Mouse (Mus musculus) spleen, postnatal 4 days (tissue): ENCODE measurements around the gene Gm45716.
"Not testable (repeated sequence)": the region's sequence is repeated elsewhere in the genome, so short reads cannot be mapped to it uniquely, and the experiment has no call there.

Experiments
- DNase-seq, 2 experiments: peaks; one replicate each; pipeline ENCODE4 v3.0.0; 2022; ENCODE audit warnings: low spot score in 2 of 2

Gene Gm45716

DNA sequence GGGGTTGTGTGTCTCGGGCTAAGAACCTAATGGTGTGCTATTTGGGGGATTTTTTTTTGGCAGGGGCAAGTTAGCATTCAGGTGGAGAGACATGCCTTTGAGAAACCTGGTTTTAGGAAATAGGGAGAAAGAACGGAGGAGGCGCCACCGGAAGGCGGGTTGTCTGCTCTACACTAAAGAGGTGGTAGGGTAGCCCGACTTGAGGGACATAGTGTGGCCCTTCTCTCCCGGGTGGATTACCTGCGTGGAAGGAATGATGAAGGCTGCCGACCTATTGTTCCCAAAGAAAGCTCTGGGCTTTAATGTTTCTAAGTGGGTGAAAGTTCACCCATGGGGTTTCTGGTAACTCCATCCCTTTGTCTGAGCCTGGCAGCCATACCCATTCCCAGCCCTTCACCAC lies 62.7 kb downstream of the Gm45716 start:
- DNase-seq = no peak

DNA sequence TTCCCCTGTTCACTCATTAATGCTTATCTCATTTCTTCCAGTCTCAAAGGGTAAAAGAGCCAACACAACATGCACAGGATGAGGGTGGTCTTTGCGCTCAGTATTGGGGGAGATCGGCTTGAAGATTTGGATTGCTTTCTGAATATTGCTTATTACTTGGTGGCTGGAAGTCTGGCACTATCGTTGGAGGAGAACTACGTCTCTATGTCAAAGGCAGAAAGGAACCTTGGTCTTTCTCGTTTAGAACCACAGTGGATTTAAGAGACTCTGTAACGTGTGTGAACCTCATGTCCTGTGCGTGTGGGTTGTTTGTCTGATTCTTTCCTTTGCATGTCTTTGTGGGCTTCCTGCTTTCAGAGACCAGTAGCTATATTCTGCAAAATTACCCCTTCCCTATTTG lies 63.2 kb downstream of the Gm45716 start:
- DNase-seq = no peak

DNA sequence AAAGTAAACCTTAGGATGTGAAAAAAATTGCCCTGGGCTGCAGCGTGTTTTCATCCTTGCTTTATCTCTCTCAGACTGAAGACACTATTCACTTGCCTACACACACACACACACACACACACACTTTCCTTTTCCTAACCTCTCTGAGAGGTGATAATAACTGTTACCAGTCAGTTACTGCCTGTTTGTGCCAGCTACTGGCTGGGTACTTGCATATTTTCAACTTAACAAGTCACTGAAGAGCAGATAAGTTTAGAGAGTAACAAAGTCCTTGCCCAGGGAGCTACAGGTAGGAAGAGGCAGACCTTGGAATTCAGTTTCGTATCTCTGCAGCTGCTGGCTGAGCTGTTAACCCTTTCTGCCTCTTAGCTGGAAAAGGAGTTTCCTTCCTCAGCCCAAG lies 64.4 kb downstream of the Gm45716 start:
- DNase-seq = no peak

DNA sequence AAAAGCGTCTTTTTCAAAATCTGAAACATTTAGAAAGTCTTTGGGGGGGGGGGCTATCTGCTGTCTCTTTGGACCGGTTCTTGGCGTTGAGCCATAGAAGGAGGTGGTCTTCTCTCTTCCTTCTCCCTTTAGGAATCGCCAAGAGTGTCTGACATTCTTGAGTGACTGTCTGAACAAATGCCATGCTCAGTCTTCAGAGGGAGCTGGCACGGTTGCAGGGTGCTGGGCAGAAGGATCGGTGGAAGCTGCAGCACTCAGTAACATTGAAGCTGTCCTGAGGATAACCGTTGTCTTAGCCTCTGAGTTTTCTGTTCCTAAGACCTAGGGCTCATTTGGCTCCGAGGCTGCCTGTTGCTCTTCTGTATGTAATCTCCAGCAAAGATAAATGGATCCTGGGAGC lies 64.9 kb downstream of the Gm45716 start:
- DNase-seq = no peak

DNA sequence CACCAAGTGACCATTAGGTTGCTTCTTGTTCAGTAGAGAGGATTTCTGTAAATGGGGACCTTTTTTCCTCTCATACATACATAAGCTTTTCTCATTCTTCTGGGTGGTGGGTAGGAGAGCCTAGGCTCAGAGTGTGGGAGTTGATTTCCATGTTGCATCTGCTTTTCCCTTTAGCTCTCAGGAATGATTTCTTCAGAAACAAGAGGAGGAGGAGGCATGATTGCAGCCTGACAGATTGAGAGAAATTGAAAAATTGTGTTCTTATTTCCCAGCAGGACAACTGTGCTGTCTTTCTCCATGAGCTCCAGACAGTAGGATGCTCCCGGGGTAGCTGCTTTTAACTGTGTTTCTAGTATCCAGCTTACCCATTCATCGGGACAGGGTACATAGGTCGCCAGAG lies 67.1 kb downstream of the Gm45716 start:
- DNase-seq = no peak

DNA sequence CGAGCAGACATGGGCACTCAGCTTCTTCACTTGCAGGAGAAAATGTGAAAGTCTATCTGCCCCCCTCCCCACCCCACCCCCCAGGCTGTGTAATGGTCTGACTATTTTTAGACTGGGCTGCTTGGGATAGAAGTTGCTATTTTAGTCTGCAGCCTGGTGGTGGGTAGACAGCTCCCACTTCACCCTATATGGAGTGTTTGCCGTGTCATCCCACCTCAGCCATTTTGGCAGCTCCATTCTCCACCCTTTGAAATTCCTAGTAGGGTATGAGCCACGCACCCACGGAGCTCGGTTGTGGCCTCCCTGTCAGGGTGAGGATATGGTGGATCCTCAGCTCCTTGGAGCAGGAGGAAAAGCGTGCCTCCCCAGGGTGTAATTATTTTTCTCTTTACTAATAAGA lies 68.2 kb downstream of the Gm45716 start:
- no peak for DNase-seq

DNA sequence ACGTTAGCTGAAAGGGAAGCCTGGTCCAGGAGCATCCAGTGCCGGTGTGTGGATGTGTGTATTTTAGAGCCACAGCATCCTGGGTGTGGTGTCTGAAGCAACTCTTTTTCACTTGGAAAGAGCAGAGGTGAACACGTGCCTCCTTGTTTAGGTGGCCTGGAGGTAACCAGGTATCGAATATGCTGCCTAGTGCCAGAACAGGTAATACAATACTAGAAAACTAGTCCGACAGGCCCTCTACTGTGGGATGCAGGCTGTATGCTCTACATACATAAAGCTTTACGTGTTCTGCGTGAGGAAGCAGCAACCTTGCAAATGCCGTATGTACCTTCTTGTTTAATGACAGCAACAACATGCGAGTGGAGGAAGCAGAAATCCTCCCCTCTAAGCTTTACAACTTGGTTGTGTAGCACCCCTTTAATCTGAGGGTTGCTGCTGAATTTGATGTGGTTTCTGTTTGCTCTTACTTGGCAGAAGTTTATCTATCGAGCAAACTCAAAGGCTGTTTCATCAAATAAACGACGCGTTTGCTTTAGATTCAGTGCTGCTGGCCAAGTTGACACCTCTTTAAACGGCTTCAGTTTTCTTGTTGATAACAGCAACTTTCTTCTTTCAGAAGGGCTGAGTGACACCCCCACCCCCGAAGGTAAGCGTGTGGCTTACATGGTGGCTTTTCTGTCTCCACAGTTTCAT lies 69.5 kb downstream of the Gm45716 start:
- DNase-seq = no peak

DNA sequence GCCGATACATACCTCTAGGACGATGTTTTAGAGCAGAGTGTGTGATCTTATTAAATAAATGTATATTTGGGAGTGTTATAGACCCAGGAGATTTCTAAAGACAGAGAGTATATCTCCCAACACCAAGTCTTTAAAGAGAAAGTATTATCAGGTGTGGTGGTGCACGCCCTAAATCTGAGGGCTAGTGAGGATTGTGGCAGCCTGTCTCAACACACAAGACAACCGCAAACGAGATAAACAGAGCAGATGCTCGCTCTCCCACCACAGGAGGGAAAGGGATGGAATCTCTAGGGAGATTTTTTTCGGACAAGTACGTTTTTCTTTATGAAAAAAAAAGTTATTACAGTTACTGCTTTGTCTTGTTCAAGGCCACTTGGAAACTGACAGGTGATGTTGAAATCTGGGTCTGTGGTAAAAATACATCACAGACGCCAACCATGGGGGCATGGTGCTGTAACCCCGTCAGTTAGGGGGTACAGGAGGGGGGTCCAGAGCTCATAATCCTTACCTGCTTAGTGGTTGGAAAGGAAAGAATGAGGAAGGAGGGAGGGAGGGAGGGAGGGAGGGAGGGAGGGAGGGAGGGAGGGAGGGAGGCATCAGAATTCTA lies 70.9 kb downstream of the Gm45716 start:
- DNase-seq = no peak

DNA sequence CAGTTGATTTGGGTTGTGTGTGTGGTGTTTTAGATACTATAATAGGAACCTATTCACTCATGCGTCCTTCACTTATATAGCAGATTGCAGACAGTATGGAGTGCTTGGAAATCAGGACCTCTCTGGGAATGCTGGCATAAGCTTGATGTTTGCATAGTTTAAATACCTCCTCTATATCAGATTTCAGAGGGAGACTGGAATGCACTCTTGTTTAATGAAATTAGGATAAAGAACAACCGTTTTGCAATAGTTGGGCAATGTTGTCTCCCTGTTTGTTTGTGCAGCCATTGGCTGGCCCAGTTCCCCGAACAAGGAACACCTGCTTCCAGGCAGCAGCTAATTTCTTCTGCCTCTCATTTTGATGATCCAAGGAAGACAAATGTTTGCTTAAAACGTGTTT lies 71.6 kb downstream of the Gm45716 start:
- DNase-seq = no peak

DNA sequence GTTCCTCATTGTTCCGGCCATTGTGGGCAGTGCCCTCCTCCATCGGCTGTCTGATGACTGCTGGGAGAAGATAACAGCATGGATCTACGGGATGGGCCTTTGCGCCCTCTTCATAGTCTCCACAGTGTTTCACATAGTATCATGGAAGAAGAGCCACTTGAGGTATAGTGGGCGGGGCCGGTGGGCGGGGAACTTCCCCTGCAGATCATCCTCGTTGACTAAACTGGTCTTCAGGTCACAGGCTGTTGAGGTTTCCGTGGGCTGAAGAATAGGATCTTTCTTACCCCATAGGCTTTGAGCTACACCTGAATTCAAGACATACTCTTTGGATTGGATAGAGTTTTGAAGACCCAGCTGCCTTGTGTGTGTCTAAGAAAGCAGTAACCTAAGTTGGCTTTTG lies 72.3 kb downstream of the Gm45716 start:
- no peak for DNase-seq

DNA sequence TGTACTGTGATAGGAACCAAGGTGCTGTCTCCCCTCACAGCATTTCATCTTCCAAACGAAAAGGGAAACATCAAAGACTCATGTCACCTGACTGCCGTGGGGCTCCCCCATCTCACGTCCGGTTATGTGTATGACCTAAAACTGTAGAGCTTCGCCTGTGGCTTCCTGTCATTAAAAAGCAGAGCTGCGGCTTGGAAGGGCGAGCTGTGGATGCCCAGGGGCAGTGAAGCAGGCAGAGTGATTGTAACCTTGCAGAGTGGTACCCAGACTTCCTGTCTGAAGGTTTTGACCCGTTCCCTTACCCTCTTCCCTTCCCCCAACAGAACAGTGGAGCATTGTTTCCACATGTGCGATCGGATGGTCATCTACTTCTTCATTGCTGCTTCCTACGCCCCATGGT lies 76.7 kb downstream of the Gm45716 start:
- DNase-seq = no peak

DNA sequence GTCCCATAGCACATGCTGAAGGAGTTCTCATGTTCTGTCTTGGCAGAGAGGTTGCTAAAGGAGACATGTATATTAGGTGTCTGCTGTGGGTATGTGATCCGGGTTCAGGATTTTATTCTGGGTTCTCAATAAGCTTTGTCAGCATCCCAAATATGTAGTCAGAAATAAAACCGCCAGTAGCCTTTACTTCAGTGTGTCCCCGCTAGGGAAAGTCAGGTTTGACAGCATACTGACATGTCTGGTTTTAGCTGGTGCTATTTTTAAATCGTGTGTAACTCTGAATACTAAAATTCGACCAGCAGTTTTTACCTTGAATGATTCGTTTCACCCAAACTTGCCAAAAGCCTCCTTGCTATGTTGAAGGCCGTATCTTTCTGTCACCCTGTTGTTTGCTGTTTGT lies 78.1 kb downstream of the Gm45716 start:
- DNase-seq = no peak

DNA sequence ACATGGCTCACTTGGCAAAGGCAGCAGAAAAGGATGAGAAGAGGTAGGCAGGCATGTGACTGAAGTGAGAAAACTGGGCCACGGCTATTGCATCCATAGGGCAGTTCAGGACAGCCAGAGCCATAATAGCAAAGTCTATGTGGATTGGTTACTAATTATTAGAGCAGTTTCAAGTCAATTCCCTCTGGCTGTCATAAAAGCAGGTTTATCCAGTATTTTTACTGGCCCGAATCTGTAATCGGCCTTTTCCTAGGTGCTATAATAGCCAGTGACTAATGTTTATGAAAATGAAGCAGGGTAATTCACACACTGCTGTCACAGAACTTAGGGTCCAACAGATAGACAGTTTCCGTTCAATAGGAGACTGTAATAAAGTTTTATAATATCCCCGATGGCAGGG lies 81.5 kb downstream of the Gm45716 start:
- no peak for DNase-seq

DNA sequence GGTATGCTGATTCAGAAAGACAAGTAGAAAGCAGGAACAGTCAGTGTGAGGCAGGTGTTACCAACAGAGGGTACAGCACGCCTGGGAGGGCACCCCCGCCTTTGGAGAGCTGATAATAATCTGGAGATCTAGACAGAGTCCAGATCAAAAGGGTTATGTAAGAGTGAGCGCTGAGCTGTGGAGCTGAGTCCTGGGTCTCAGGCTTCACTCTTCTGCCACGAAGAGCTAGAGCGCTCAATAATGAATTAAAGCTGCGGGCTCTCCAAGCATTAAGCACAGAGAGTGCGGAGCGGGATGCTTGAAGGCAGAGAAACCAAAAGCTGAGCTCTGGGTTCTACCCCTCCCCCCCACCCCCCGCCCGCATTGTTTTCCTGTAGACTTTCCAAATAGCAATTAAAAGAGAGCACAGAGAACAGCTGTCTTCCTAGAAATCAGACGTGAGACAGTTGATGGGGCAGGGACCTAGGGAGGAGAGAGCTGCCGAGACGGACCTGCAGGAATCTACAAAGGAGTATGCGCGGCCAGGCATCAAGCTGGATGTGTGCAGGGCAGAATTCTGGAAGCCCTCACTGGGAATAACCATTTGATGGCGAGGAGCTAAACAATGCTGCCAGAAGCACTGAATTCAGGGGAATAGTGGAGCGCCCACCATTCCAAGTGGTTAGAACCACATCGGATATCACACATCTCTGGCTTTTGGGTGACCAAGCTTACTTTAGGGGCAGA lies 82.1 kb downstream of the Gm45716 start:
- DNase-seq = no peak

DNA sequence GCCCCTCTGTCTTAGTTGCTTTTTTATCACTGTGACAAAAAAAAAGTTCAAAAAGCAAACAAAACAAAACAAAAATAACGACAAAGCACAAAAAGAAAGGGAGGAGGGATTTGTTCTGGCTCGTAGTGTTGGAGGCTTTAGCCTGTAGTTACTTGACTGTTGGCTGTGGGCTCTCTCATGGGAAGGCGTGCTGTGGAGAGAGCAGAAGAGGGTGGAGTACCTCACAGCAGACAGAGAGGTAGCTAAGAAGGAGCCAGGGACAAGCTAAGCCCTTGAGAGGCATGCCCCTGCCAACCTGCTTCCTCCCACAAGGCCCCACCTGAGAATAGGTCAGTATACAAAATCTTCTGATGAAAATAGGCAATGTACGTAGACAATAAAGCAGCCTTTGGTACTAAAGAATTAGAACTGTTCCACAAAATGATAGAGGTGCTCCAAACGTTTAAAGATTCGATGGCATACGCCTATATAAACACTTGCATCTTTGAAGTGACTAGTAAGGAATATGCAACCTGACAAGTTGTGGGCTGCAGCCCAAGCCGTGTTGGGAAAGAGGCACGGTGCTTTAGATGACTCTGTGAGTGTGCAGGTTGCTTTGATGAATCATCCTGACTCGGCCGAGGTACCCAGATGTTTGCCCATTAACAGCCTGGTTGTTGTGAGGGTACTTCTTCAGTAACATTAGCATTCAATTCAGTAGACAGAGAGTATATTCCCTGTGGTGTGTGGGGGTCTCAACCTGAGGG lies 82.8 kb downstream of the Gm45716 start:
- no peak for DNase-seq

DNA sequence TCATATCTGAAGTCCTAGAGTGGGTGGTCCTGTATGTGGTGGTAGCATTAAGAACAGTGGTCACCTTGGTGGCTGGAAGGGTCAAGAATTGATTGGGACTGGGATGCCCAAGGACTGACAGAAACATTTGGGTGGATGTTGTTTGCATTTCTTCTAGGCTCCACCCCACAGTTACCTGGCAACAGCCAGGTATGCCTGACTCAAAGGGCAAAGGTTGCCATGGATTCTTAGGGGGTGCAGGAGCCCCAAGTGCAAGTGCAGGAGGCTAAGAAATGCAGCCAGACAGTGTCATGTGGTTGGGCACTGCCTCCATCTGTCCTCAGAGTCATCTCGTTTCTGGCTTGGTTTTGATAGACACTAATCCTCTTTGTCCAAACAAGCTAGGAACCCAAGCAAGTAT lies 86.7 kb downstream of the Gm45716 start:
- DNase-seq = no peak

DNA sequence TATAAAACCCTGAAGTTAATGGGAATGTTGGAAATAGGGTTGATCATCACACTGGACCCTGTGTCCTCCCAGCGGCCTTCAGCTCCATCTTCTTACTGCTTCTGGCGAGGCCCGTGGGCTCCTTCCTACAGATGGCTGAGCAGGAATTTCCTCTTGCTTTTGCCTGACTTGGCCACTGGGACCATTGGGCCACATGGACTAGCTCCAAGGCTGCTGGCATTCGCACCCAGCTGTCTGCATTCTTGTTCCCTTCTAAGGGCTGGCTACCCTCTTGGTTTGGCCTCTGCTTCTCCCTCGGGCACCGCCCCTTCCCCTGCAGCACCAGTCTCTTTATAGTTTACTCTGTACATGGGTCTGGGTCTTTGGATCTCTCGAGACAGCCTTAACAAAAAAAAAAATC lies 88.2 kb downstream of the Gm45716 start:
- DNase-seq = no peak

DNA sequence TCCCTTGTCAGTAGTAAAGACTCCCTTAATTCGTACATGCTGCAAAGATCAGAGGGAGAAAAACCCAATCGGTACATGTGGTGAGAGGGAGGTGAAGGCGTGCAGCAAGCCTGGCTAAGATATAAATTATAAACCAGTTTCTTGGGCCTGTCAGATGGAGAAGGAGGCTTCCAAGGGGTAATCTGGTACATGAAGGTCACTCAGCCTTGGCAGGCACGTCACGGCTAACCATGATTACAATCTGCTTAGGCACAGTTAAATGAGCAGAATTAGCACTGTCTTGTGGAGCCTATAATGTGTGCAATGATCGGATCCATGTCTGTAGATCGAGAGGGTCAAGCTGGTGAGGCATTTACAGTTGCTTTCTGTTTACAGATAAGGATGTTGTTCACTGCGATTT lies 88.7 kb downstream of the Gm45716 start:
- no peak for DNase-seq

DNA sequence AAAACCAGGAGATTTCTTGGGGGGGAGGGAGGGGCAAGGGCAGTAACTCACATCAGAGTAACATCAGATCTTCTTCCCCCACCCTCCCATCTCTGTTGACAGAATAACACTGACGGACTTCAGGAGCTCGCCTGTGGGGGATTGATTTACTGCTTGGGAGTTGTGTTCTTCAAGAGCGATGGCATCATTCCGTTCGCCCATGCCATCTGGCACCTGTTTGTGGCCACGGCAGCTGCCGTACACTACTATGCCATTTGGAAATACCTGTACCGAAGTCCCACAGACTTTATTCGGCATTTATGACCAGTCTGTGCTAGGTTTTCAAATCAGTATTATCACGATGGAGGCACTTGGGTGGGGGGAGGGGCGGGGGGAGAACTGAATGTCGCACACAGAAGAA lies 89.1 kb downstream of the Gm45716 start:
- DNase-seq = no peak

DNA sequence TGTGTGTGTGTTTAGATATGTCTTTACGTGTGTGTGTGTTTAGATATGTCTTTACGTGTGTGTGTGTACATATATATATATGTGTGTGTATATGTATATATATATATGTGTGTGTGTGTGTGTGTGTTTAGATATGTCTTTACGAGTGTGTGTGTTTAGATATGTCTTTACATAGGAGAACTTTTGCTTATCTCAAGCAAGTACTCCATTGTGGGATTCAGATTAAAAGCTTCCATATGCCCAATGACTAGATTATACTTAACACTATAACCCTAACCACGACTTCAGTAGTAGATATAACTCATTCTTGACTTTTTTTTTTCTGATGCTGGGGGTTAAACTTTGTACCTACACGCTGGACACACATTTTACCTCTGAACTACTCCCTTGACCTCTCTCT lies 92.6 kb downstream of the Gm45716 start:
- no peak for DNase-seq

DNA sequence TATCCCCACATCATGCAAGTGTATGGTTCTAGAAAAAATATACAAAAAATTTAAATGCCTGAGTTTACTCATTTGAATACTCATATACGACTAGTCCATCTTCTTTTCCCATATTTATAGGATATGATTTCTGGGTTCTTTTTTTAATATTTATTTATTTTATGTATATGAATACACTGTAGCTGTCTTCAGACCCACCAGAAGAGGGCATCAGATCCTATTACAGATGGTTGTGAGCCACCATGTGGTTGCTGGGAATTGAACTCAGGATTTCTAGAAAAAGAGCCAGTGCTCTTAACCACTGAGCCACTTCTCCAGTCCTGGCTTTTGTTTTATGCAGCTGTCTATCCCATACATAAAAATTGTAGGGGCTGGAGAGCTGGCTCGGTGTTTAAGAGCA lies 94.5 kb downstream of the Gm45716 start:
- DNase-seq = not testable (repeated sequence)

DNA sequence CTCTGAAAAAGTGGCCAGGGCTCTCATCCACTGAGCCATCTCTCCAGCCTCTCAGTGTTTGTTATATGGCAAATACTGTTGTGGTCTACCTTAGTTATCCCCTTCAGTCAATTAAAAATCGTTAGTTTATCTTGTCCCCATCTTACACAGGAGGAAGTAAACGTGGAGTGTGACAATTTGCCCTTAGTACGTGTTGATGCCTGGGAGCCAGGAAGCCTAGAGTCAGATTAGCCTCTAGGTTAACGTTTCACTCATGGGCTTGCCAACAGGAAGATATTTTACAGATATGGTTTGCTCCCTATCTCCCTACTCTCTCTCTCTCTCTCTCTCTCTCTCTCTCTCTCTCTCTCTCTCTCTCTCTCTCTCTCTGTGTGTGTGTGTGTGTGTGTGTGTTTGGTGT lies 95.7 kb downstream of the Gm45716 start:
- no peak for DNase-seq

DNA sequence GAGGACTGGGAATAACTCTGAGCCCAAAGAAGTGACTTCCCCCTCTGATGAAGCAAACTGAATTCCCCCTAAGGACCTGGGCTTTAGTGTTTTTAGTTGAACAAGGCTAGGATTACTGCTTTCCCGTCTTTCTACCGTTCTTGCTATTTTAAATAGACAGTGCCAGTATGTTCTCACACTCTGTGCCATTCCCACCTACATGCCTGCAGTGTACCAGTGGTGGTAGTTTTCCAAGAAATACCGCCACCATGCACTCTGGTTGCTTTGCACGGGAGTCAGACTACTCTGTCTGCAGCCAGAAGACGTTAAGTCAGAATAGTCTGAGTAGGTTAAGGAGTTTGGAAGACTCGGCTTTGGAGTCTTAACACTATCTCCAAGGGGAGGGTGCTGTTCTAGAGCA lies 96.1 kb downstream of the Gm45716 start:
- no peak for DNase-seq
